Mouse (Mus musculus) G1E (cell line): ENCODE measurements around the gene Gfra1.

Source experiments
- CTCF ChIP-seq: IDR thresholded peaks from 2 replicates; pipeline ENCODE4 v1.5.1; 2012; ENCODE audit warnings: low read depth, low read length, inconsistent platforms, mixed read lengths
- GATA1 ChIP-seq: IDR thresholded peaks from 2 replicates; pipeline ENCODE4 v1.6.1; 2012; ENCODE audit warnings: borderline replicate concordance, low read length, inconsistent platforms, mixed read lengths
- POLR2AphosphoS5 ChIP-seq: IDR thresholded peaks from 2 replicates; pipeline ENCODE4 v1.6.1; 2012; ENCODE audit warnings: low read depth, low read length, inconsistent platforms; ENCODE audit not compliant: insufficient replicate concordance
- TAL1 ChIP-seq: conservative IDR thresholded peaks from 2 replicates; pipeline ENCODE4 v1.6.1; 2012; ENCODE audit warnings: low read depth, low read length, inconsistent platforms, mixed read lengths

DNA sequence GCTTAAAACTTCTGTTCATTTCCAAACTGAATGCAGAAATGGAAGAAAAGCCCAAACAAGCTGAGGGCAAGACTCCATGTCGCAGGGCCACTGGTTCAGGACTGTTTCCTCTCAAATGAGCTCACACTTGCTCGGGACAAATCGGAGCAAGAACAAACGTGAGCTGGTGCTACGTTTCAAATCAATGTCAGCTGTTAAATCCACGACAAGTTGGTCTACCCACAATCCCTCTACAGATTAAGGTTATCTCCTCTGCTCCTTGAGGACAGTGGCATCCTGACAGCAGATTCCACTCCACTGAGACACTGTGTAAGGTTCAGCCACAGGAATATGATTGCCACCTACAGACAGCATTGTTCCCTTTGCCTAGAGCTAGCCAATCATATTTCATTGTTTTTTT, 4.4 kb downstream of the Gfra1 start:
- no peak for TF ChIP-seq CTCF
- no peak for TF ChIP-seq GATA1
- TF ChIP-seq POLR2AphosphoS5 = no peak
- TF ChIP-seq TAL1 = no peak
